Mouse (Mus musculus) forebrain, postnatal 0 days (tissue): ENCODE results near the gene Fam167b. TPM values are rescaled to one million over a fixed set of nuclear protein-coding genes. Genes with fewer than 3 reads are reported as not detected.
"Not testable (repeated sequence)": the region's sequence is repeated elsewhere in the genome, so short reads cannot be mapped to it uniquely, and the experiment has no call there.

Experiments
- ATAC-seq: fragments of 200-750 bp; cut with Nextera tagmentation; 2 replicates; pipeline ENCODE4 v1.8.0; 2017; ENCODE audit warnings: mild to moderate bottlenecking, moderate library complexity
- DNase-seq: peaks from one replicate; pipeline ENCODE4 v3.0.0-alpha.2; 2015
- H3K27ac ChIP-seq: fragments of 300-500 bp; sonication (generic); 2 replicates; pipeline ENCODE4 v1.5.1; 2014; ENCODE audit warnings: low read depth, mild to moderate bottlenecking, antibody characterized with exemption, low read length, moderate library complexity, mixed read lengths
- H3K27me3 ChIP-seq: fragments of 300-500 bp; sonication (generic); 2 replicates; pipeline ENCODE4 v1.6.1; 2014; ENCODE audit warnings: mild to moderate bottlenecking, low read length, mixed read lengths; ENCODE audit not compliant: insufficient read depth
- H3K36me3 ChIP-seq: fragments of 300-500 bp; sonication (generic); 2 replicates; pipeline ENCODE4 v1.6.1; 2014; ENCODE audit warnings: mild to moderate bottlenecking, moderate library complexity; ENCODE audit not compliant: insufficient read depth
- H3K4me1 ChIP-seq: fragments of 300-500 bp; sonication (generic); 2 replicates; pipeline ENCODE4 v1.6.1; 2014; ENCODE audit warnings: antibody characterized with exemption; ENCODE audit not compliant: insufficient read depth
- H3K4me2 ChIP-seq: fragments of 300-500 bp; sonication (generic); 2 replicates; pipeline ENCODE4 v1.6.1; 2014; ENCODE audit warnings: low read depth, mild to moderate bottlenecking, moderate library complexity
- H3K4me3 ChIP-seq: fragments of 300-500 bp; sonication (generic); 2 replicates; pipeline ENCODE4 v1.5.1; 2014; ENCODE audit warnings: low read depth, low read length, mixed read lengths
- H3K9ac ChIP-seq: fragments of 300-500 bp; sonication (generic); 2 replicates; pipeline ENCODE4 v1.6.1; 2014; ENCODE audit warnings: mild to moderate bottlenecking
- H3K9me3 ChIP-seq: fragments of 300-500 bp; sonication (generic); 2 replicates; pipeline ENCODE4 v1.6.1; 2016; ENCODE audit warnings: low read length
- CTCF ChIP-seq: sonication (generic); IDR thresholded peaks from 2 replicates; pipeline ENCODE4 v1.5.1; 2016; ENCODE audit warnings: antibody characterized with exemption, control low read depth, low read depth
- whole genome bisulfite sequencing: fragments of 180-500 bp; shearing (Covaris S2); extraction: QIAGEN DNeasy Blood & Tissue Kit; methylation state at CpG from one replicate; pipeline ENCODE4 v1.1.7; 2014; 5-methylcytosine and 5-hydroxymethylcytosine counted together
- microRNA-seq, 2 experiments: library from miRNA; unstranded; fragments of <30 nt; microRNA quantifications; one replicate each; pipeline ENCODE4; 2016
- polyA plus RNA-seq: library from polyadenylated mRNA; unstranded; fragments of >200 nt; fragmentation: Nextera tagmentation; extraction: Ambion mirVana; gene quantifications from 2 replicates; pipeline ENCODE4 v1.2.1, GENCODE M21; 2015
- total RNA-seq: library from RNA; depleted of rRNA; stranded (reverse); fragments of >200 nt; gene quantifications from 2 replicates; pipeline ENCODE4 v1.2.3, GENCODE M21; 2014; rRNA removed

The Fam167b gene
- total and polyA plus RNA-seq, 2 experiments from 2014 or later, result not detected

- Histone ChIP-seq H3K4me1 (peaks cover 9% of the 10 kb centered on the region; the same call in 1 of the 2 replicates), H3K27ac (peak overlapping the region; percentile 69), H3K27me3 (no peaks in the 10 kb centered on the region), H3K36me3 (no peaks in the 10 kb centered on the region), H3K9ac (peak overlapping the region; percentile 64), H3K4me3 (peak overlapping the region; percentile 80), H3K4me2 (peak overlapping the region; percentile 71), H3K9me3 (no peaks in the 10 kb centered on the region)
- whole genome bisulfite sequencing, result under 1% methylated on average over 30 of the region's 30 CpGs
- peak; percentile 41 for TF ChIP-seq CTCF
- DNase-seq (no peak), ATAC-seq (no peak; the same call in 1 of the 2 replicates)
Observed at GRCm38 (mm10) chr4:129541868-129542591, 36.3 kb downstream of the Fam167b start.

GRCm38 (mm10) chr4:129540012-129540411 lies 38.3 kb downstream of the Fam167b start:
- no peak for ATAC-seq
- H3K9me3 ChIP-seq, result no peaks in the 10 kb centered on the region
- peaks cover 9% of the 10 kb centered on the region; the same call in 1 of the 2 replicates for H3K4me1 ChIP-seq
- DNase-seq, result no peak
- H3K4me2 ChIP-seq, result no peak overlapping the region
- H3K36me3 ChIP-seq, result no peaks in the 10 kb centered on the region
- WGBS, result 86% methylated on average over 6 of the region's 6 CpGs
- no peaks in the 10 kb centered on the region for H3K27me3 ChIP-seq
- no peak overlapping the region for H3K27ac ChIP-seq
- H3K9ac ChIP-seq, result no peak overlapping the region
- peak; percentile 40 for TF ChIP-seq CTCF
- no peak overlapping the region for H3K4me3 ChIP-seq

DNA sequence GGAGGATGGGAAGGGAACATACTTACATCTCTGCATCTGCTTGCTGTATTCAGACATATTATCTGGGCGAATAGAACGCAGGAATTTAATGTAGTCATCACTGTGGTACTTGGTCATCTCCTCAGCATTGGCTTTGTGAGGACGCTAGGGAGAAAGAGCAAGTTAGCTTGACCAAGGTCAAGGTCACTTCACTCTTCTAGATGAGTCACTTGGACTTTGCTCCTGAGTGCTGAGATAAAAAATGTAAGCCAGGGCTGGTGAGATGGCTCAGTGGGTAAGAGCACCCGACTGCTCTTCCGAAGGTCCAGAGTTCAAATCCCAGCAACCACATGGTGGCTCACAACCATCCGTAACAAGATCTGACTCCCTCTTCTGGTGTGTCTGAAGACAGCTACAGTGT lies 49.4 kb downstream of the Fam167b start:
- not testable (repeated sequence) for H3K4me1 ChIP-seq, H3K27me3 ChIP-seq, H3K4me3 ChIP-seq, ATAC-seq, DNase-seq, H3K9ac ChIP-seq, H3K4me2 ChIP-seq, H3K9me3 ChIP-seq, H3K27ac ChIP-seq
- 95% methylated on average over 5 of the region's 6 CpGs for WGBS
- H3K36me3 ChIP-seq, result peaks cover 42% of the 10 kb centered on the region

Small RNA genes within 50 kb of the gene (microRNA-seq; reads per million reads assigned to microRNA genes)
- 0 reads per million in 2 experiments for gene Mir8119

Other genes starting within 250 kb of the Fam167b start
- gene Rbbp4, start 243.2 kb downstream of the Fam167b start, total RNA-seq, result 103 and 111 TPM in 2 replicates
- 272 and 292 TPM in 2 replicates for gene Rbbp4, start 243.2 kb downstream of the Fam167b start, polyA plus RNA-seq
- gene Zbtb8os, start 242.9 kb downstream of the Fam167b start, total RNA-seq, result 5.9 and 6.0 TPM in 2 replicates
- gene Zbtb8os, start 242.9 kb downstream of the Fam167b start, polyA plus RNA-seq, result 20.7 and 30.0 TPM in 2 replicates
- gene Zbtb8a, start 200.4 kb downstream of the Fam167b start, total RNA-seq, result 22.5 and 28.0 TPM in 2 replicates
- 10.3 and 14.3 TPM in 2 replicates for gene Zbtb8a, start 200.4 kb downstream of the Fam167b start, polyA plus RNA-seq
- gene Zbtb8b, start 137.7 kb downstream of the Fam167b start, total RNA-seq, result 7.0 and 10.5 TPM in 2 replicates
- gene Zbtb8b, start 137.7 kb downstream of the Fam167b start, polyA plus RNA-seq, result 6.0 and 9.2 TPM in 2 replicates
- 57.0 and 61.6 TPM in 2 replicates for gene Bsdc1, start 117.0 kb downstream of the Fam167b start, total RNA-seq
- 25.6 and 28.4 TPM in 2 replicates for gene Bsdc1, start 117.0 kb downstream of the Fam167b start, polyA plus RNA-seq
- 0.24 and 0.46 TPM in 2 replicates for gene Tssk3, start 87.5 kb downstream of the Fam167b start, total RNA-seq
- gene Tssk3, start 87.5 kb downstream of the Fam167b start, polyA plus RNA-seq, result 0.62 and 0.98 TPM in 2 replicates
- 1.8 TPM in 1 of 2 replicates, not detected in the other for gene Fam229a, start 87.4 kb downstream of the Fam167b start, total RNA-seq
- gene Fam229a, start 87.4 kb downstream of the Fam167b start, polyA plus RNA-seq, result 1.7 and 2.6 TPM in 2 replicates
- gene Marcksl1, start 65.0 kb downstream of the Fam167b start, total RNA-seq, result 1,946 and 1,960 TPM in 2 replicates
- gene Marcksl1, start 65.0 kb downstream of the Fam167b start, polyA plus RNA-seq, result 2,276 and 2,298 TPM in 2 replicates
- 25.6 and 30.8 TPM in 2 replicates for gene Hdac1, start 35.8 kb downstream of the Fam167b start, total RNA-seq
- gene Hdac1, start 35.8 kb downstream of the Fam167b start, polyA plus RNA-seq, result 47.3 and 50.7 TPM in 2 replicates
- 13.9 and 15.3 TPM in 2 replicates for gene Lck, start 4.9 kb downstream of the Fam167b start, total RNA-seq
- 14.9 and 17.0 TPM in 2 replicates for gene Lck, start 4.9 kb downstream of the Fam167b start, polyA plus RNA-seq
- 255 and 301 TPM in 2 replicates for gene Eif3i, start 22.1 kb upstream of the Fam167b start, total RNA-seq
- 226 and 261 TPM in 2 replicates for gene Eif3i, start 22.1 kb upstream of the Fam167b start, polyA plus RNA-seq
- 151 and 155 TPM in 2 replicates for gene Tmem234, start 22.1 kb upstream of the Fam167b start, total RNA-seq
- 215 and 218 TPM in 2 replicates for gene Tmem234, start 22.1 kb upstream of the Fam167b start, polyA plus RNA-seq
- 3.0 TPM in 1 of 2 replicates, not detected in the other for gene Dcdc2b, start 35.7 kb upstream of the Fam167b start, total RNA-seq
- gene Dcdc2b, start 35.7 kb upstream of the Fam167b start, polyA plus RNA-seq, result 3.6 and 4.5 TPM in 2 replicates
- gene Iqcc, start 40.5 kb upstream of the Fam167b start, total RNA-seq, result 25.9 and 31.5 TPM in 2 replicates
- gene Iqcc, start 40.5 kb upstream of the Fam167b start, polyA plus RNA-seq, result 21.4 and 24.7 TPM in 2 replicates
- gene Ccdc28b, start 45.4 kb upstream of the Fam167b start, total RNA-seq, result 89.2 and 120 TPM in 2 replicates
- gene Ccdc28b, start 45.4 kb upstream of the Fam167b start, polyA plus RNA-seq, result 144 and 146 TPM in 2 replicates
- gene Txlna, start 62.5 kb upstream of the Fam167b start, total RNA-seq, result 39.1 and 45.0 TPM in 2 replicates
- gene Txlna, start 62.5 kb upstream of the Fam167b start, polyA plus RNA-seq, result 22.4 and 28.4 TPM in 2 replicates
- 52.8 and 60.5 TPM in 2 replicates for gene Kpna6, start 94.2 kb upstream of the Fam167b start, total RNA-seq
- 9.8 and 11.2 TPM in 2 replicates for gene Kpna6, start 94.2 kb upstream of the Fam167b start, polyA plus RNA-seq
- 17.2 and 23.0 TPM in 2 replicates for gene Tmem39b, start 118.3 kb upstream of the Fam167b start, total RNA-seq
- 15.3 and 16.1 TPM in 2 replicates for gene Tmem39b, start 118.3 kb upstream of the Fam167b start, polyA plus RNA-seq
- 108 and 128 TPM in 2 replicates for gene Khdrbs1, start 163.8 kb upstream of the Fam167b start, total RNA-seq
- gene Khdrbs1, start 163.8 kb upstream of the Fam167b start, polyA plus RNA-seq, result 90.5 and 105 TPM in 2 replicates
- gene Ptp4a2, start 232.7 kb upstream of the Fam167b start, total RNA-seq, result 123 and 131 TPM in 2 replicates
- 252 and 270 TPM in 2 replicates for gene Ptp4a2, start 232.7 kb upstream of the Fam167b start, polyA plus RNA-seq